Mouse (Mus musculus) frontal cortex, postnatal 36 days (tissue): Measurements from ENCODE around the gene Slc38a7.
"Not testable (repeated sequence)": the region's sequence is repeated elsewhere in the genome, so short reads cannot be mapped to it uniquely, and the experiment has no call there.

Experiments
- DNase-seq, 2 experiments: peaks; one replicate each; pipeline ENCODE4 v3.0.0; 2022; ENCODE audit warnings: low spot score in 2 of 2

Slc38a7 gene

GRCm38 (mm10) chr8:95807861-95808260, 45.5 kb downstream of the Slc38a7 start:
- DNase-seq = peak; percentile 92 to 97

GRCm38 (mm10) chr8:95807331-95807843, 46.0 kb downstream of the Slc38a7 start, which contains the start of gene Cnot1:
Gene Cnot1 (minus strand): TSS chr8:95807464.
- DNase-seq = peak; percentile 98 to 99

GRCm38 (mm10) chr8:95806461-95807191, 46.7 kb downstream of the Slc38a7 start:
- DNase-seq = no peak

GRCm38 (mm10) chr8:95805482-95805881, 47.9 kb downstream of the Slc38a7 start:
- DNase-seq = no peak

GRCm38 (mm10) chr8:95802231-95802630, 51.1 kb downstream of the Slc38a7 start:
- no peak for DNase-seq

GRCm38 (mm10) chr8:95801476-95802064, 51.8 kb downstream of the Slc38a7 start:
- DNase-seq = no peak

GRCm38 (mm10) chr8:95800353-95800752, 53.0 kb downstream of the Slc38a7 start:
- DNase-seq = no peak

- DNase-seq = no peak
Measured at GRCm38 (mm10) chr8:95799891-95800290, 53.4 kb downstream of the Slc38a7 start.

GRCm38 (mm10) chr8:95799117-95799516, 54.2 kb downstream of the Slc38a7 start:
- no peak for DNase-seq

GRCm38 (mm10) chr8:95795333-95796061, 57.8 kb downstream of the Slc38a7 start:
- not testable (repeated sequence) for DNase-seq
